Mouse (Mus musculus) gastrocnemius, postnatal 25 days (tissue): ENCODE data around the gene Mecp2. TPM values are rescaled to one million over a fixed set of nuclear protein-coding genes. Genes with fewer than 3 reads are reported as not detected.

Experiments used
- DNase-seq: peaks from one replicate; pipeline ENCODE4 v3.0.0; 2022
- microRNA-seq, 2 experiments: library from miRNA; unstranded; fragments of <30 nt; microRNA quantifications; one replicate each; pipeline ENCODE4 v1.2.0; 2021; ENCODE audit warnings: borderline replicate concordance in 2 of 2
- total RNA-seq, 2 experiments: library from RNA; stranded (reverse); gene quantifications; 1 replicate in 1 of 2; 2 replicates in 1 of 2; pipeline ENCODE4 v1.2.3; 2021

Gene Mecp2
- total RNA-seq, 2 experiments from 2014 or later, result 21.1 to 23.1 TPM

DNA sequence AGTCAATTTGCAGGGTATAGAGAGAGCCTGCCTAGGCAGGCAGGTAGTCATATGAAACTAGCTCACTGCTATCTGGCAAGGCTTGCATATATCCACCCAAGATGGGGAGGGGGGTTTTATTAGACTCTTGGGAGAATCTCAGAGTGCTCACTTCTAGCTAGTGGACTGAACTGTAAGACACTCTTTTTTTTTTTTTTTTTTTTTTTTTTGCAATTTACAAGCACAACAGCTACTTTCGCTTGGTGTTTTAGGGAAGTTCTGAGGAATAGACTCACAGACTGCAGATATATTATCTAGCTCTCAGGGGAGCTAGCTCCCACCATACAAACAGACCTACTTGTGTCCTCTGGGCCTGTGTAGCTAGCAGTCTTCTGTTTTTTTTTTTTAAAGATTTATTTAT, 120.6 kb downstream of the Mecp2 start:
- no peak for DNase-seq

DNA sequence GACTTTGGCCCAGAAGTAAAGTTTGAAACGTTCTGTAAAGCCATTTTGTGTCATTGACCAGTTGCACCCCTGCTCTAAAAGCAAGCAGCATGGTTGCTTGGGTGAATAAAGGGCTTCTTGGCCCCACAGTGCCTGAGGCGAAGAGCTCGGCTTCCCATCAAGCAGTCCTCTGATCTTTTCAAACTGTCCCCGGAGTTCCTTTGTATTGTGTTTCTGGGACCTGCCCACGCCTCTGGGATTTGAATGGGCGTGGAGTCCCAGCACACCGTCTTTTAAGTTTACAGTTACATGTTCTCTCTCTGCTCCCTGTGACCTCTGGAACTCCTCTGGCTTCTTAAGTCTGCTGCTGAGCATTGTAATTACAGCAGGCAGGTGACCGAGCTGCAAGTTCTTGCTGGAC, 127.1 kb downstream of the Mecp2 start:
- DNase-seq, result no peak

DNA sequence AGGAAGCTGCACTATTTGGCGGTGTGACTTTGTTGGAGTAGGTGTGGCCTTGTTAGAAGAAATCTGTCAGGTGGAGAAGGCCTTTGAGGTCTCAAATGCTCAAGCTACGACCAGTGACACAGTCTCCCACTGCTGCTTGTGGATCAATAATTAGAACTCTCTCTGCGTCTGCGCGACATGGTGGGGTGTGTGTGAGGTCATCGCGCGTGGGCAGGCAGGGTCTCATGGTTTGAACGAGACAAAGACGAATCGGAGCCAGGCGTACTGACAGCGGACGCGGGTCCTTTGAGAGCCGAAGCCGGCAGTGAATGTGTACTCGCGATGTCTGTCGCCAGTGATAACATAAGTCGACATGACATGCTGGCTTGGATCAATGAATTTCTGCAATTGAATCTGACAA, 128.8 kb downstream of the Mecp2 start:
- DNase-seq, result no peak

DNA sequence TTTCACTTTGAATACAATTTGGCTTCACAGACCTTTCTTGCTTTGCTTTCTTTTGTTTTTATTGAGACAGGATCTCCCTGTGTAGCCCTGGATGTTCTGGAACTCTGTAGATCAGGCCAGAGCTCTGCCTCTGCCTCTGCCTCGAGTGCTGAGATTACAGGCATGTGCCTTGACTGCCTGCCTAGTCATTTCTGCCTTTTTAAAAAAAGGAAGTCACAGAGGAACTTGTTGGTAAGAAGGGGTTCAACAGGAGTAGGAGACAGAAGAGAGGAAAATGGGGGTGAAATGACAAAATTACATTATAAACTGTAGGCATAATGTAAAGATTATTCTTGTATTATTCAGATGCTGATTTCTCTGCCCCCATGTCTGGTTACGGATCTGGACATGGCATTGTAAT, 131.5 kb downstream of the Mecp2 start:
- no peak for DNase-seq

DNA sequence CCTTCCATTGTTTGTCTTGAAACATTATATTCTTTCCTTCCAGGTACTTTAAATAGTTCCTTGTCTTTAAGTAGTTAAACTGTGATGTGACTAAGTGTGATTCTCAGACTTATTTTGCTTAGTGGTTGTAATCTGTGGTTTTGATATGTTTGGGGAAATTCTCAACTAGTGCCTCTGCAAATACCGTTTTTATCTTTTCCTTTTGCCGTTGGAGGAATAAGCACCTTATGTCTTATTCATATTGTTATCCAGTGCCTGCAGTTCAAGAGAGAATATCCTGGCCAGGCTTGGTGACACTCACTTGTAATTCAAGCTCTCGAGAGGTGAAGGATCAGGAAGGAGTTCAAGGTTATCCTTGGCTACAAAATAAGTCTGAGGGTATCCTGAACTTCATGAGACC, 134.1 kb downstream of the Mecp2 start:
- no peak for DNase-seq

DNA sequence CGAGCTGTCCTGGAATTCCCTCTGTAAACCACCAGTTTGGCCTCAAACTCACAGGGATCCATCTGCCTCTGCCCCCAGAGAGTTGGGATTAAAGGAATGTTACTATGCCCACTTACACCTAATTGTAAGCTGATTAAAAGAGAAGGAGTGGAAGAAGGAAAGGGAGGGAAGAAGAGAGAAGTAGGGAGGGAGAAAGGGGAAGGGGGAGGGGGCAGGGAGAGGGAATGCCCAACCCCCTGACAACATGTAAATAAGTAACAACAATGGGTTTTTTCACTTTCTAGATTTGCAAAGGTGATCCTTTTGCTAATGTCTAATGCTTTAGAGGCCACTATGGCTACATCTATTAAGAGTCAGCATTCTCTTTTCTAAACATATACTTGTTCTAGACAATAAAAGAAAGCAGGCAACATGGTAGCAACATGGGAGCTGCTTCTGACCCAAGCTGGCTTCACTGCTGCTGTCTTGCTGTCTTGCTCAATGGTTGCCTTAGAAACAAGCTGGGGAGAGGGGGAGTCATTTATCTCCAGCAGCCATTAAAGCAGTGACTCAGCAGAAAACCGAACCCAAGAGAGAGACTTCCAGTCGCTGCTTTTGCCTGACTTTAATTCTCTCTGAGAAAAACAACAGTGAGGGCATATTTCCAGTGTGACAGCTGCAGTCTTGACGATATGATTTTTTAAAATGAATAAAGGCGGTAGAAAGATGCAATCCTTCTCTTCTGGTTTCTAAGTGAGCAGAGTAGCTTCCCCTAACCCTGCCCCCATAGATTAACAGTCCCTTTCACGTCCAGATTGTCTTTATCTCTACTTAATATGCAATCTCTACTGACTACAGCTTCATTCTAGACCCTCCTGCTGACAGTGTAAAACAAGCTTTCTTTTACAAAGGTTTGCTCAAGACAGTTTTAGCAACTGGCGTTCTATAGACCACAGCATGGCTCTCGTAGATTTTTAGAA, 136.0 kb downstream of the Mecp2 start:
- no peak for DNase-seq

DNA sequence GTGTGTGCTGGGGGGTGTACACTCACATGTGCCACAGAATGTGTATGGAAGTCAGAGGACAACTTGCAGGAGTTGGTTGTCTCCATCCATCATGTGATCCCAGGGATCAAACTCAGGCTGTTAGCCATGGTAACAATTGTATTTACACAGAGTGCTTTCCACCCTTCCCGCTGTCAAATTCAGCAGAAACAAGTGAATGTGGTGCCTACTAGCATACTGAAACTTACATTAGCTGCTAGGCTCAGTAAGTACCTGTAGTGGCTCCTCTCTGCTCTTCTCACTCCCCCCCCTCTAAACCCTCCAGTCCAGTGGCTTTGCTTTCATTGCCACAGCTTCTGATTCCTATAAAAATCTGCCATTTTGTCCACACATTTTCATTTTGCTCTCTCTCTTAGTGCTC, 157.4 kb downstream of the Mecp2 start:
- no peak for DNase-seq

Small RNAs within 50 kb of the gene (microRNA-seq; reads per million reads assigned to microRNA genes)
- 0.79 to 2.2 reads per million in 2 experiments for gene Mir5132
- gene Mir718, result 0 reads per million in 2 experiments

Other genes starting within 250 kb of the Mecp2 start
- not detected for gene Avpr2, start 243.3 kb downstream of the Mecp2 start, total RNA-seq
- 1 to 10 TPM; 1.2 to 2.3 TPM for gene L1cam, start 239.3 kb downstream of the Mecp2 start, total RNA-seq
- 1 to 10 TPM in 1 of 2 experiments, under 1 TPM in 1; 0.41 to 1.6 TPM for gene Arhgap4, start 213.5 kb downstream of the Mecp2 start, total RNA-seq
- gene Naa10, start 213.4 kb downstream of the Mecp2 start, total RNA-seq, result 10 to 100 TPM; 59.1 to 60.5 TPM
- 1 to 10 TPM; 1.7 to 2.5 TPM for gene Renbp, start 204.5 kb downstream of the Mecp2 start, total RNA-seq
- gene Hcfc1, start 169.0 kb downstream of the Mecp2 start, total RNA-seq, result 10 to 100 TPM; 26.0 to 35.7 TPM
- 10 to 100 TPM; 37.4 to 40.6 TPM for gene Irak1, start 111.4 kb downstream of the Mecp2 start, total RNA-seq
- gene Opn1mw, start 7.9 kb downstream of the Mecp2 start, total RNA-seq, result not detected
- gene Tex28, start 32.5 kb upstream of the Mecp2 start, total RNA-seq, result not detected
- not detected for gene Tktl1, start 41.9 kb upstream of the Mecp2 start, total RNA-seq
- 10 to 100 TPM; 47.7 to 64.7 TPM for gene Flna, start 114.5 kb upstream of the Mecp2 start, total RNA-seq
- 10 to 100 TPM; 20.1 to 20.3 TPM for gene Emd, start 119.3 kb upstream of the Mecp2 start, total RNA-seq
- gene Rpl10, start 135.4 kb upstream of the Mecp2 start, total RNA-seq, result 100 to 1,000 TPM; 164 to 171 TPM
- 10 to 100 TPM; 40.4 to 43.5 TPM for gene Taz, start 146.5 kb upstream of the Mecp2 start, total RNA-seq
- 10 to 100 TPM; 90.3 to 95.9 TPM for gene Dnase1l1, start 147.0 kb upstream of the Mecp2 start, total RNA-seq
- 10 to 100 TPM; 70.9 to 94.0 TPM for gene Atp6ap1, start 161.7 kb upstream of the Mecp2 start, total RNA-seq
- gene Gdi1, start 169.6 kb upstream of the Mecp2 start, total RNA-seq, result 10 to 100 TPM; 28.2 to 42.7 TPM
- gene Fam50a, start 177.7 kb upstream of the Mecp2 start, total RNA-seq, result 10 to 100 TPM; 20.5 to 22.5 TPM
- gene Plxna3, start 193.7 kb upstream of the Mecp2 start, total RNA-seq, result under 1 TPM; 0.46 to 0.94 TPM
- gene Lage3, start 218.3 kb upstream of the Mecp2 start, total RNA-seq, result 10 to 100 TPM; 32.2 to 36.5 TPM
- gene Ubl4a, start 237.9 kb upstream of the Mecp2 start, total RNA-seq, result 10 to 100 TPM; 48.1 to 52.1 TPM
- gene Slc10a3, start 238.0 kb upstream of the Mecp2 start, total RNA-seq, result 1 to 10 TPM; 2.3 to 2.6 TPM